Mouse (Mus musculus): ENCODE data around the gene Slc41a3. TPM values are rescaled to one million over a fixed set of nuclear protein-coding genes. Genes with fewer than 3 reads are reported as not detected.

The Slc41a3 gene
- total RNA-seq, 1 experiment from 2014 or later, result 6.6 TPM

GRCm38 (mm10) chr6:90597060-90597459 is 7.5 kb upstream of the Slc41a3 start:
- no peak for ATAC-seq (replicated peaks; ENCODE audit: low read depth, poor library complexity, severe bottlenecking)

GRCm38 (mm10) chr6:90597592-90597991 is 6.9 kb upstream of the Slc41a3 start:
- peak; percentile 59 for ATAC-seq (replicated peaks; ENCODE audit: low read depth, poor library complexity, severe bottlenecking)

GRCm38 (mm10) chr6:90598197-90598596 is 6.3 kb upstream of the Slc41a3 start:
- no peak for ATAC-seq (replicated peaks; ENCODE audit: low read depth, poor library complexity, severe bottlenecking)

- no peak for ATAC-seq (replicated peaks; ENCODE audit: low read depth, poor library complexity, severe bottlenecking)
Measured at GRCm38 (mm10) chr6:90600351-90600750, 4.2 kb upstream of the Slc41a3 start.

GRCm38 (mm10) chr6:90601736-90602135 is 2.8 kb upstream of the Slc41a3 start:
- no peak for ATAC-seq (replicated peaks; ENCODE audit: low read depth, poor library complexity, severe bottlenecking)

GRCm38 (mm10) chr6:90602304-90602703 is 2.2 kb upstream of the Slc41a3 start:
- ATAC-seq (replicated peaks; ENCODE audit: low read depth, poor library complexity, severe bottlenecking), result no peak

- no peak for ATAC-seq (replicated peaks; ENCODE audit: low read depth, poor library complexity, severe bottlenecking)
Measured at GRCm38 (mm10) chr6:90603126-90603525, 1.4 kb upstream of the Slc41a3 start.

- ATAC-seq (replicated peaks; ENCODE audit: low read depth, poor library complexity, severe bottlenecking), result no peak
Measured at GRCm38 (mm10) chr6:90604130-90604529, 395 bp upstream of the Slc41a3 start.

GRCm38 (mm10) chr6:90605298-90605665 is 757 bp downstream of the Slc41a3 start:
- ATAC-seq (replicated peaks; ENCODE audit: low read depth, poor library complexity, severe bottlenecking), result no peak

GRCm38 (mm10) chr6:90606538-90606937 is 2.0 kb downstream of the Slc41a3 start:
- peak; percentile 40 for ATAC-seq (replicated peaks; ENCODE audit: low read depth, poor library complexity, severe bottlenecking)

GRCm38 (mm10) chr6:90607196-90607595 is 2.7 kb downstream of the Slc41a3 start:
- ATAC-seq (replicated peaks; ENCODE audit: low read depth, poor library complexity, severe bottlenecking), result peak; percentile 50

- ATAC-seq (replicated peaks; ENCODE audit: low read depth, poor library complexity, severe bottlenecking), result peak; percentile 50
Measured at GRCm38 (mm10) chr6:90608186-90608585, 3.7 kb downstream of the Slc41a3 start.

- no peak for ATAC-seq (replicated peaks; ENCODE audit: low read depth, poor library complexity, severe bottlenecking)
Measured at GRCm38 (mm10) chr6:90610248-90610647, 5.7 kb downstream of the Slc41a3 start.

GRCm38 (mm10) chr6:90613277-90613676 is 8.8 kb downstream of the Slc41a3 start:
- no peak for ATAC-seq (replicated peaks; ENCODE audit: low read depth, poor library complexity, severe bottlenecking)

- ATAC-seq (replicated peaks; ENCODE audit: low read depth, poor library complexity, severe bottlenecking), result no peak
Measured at GRCm38 (mm10) chr6:90615362-90615761, 10.8 kb downstream of the Slc41a3 start.

- no peak for ATAC-seq (replicated peaks; ENCODE audit: low read depth, poor library complexity, severe bottlenecking)
Measured at GRCm38 (mm10) chr6:90615991-90616390, 11.5 kb downstream of the Slc41a3 start.

GRCm38 (mm10) chr6:90616481-90616880 is 12.0 kb downstream of the Slc41a3 start:
- ATAC-seq (replicated peaks; ENCODE audit: low read depth, poor library complexity, severe bottlenecking), result no peak

- ATAC-seq (replicated peaks; ENCODE audit: low read depth, poor library complexity, severe bottlenecking), result peak; percentile 57
Measured at GRCm38 (mm10) chr6:90618274-90618673, 13.7 kb downstream of the Slc41a3 start.

GRCm38 (mm10) chr6:90618821-90619636 is 14.5 kb downstream of the Slc41a3 start:
- ATAC-seq (replicated peaks; ENCODE audit: low read depth, poor library complexity, severe bottlenecking), result no peak

GRCm38 (mm10) chr6:90619936-90620335 is 15.4 kb downstream of the Slc41a3 start:
- no peak for ATAC-seq (replicated peaks; ENCODE audit: low read depth, poor library complexity, severe bottlenecking)

GRCm38 (mm10) chr6:90620791-90621583 is 16.5 kb downstream of the Slc41a3 start:
- ATAC-seq (replicated peaks; ENCODE audit: low read depth, poor library complexity, severe bottlenecking), result no peak
